Comparison of ENCODE assay signal across 23 mouse cellular contexts in the genomic region with DNA sequence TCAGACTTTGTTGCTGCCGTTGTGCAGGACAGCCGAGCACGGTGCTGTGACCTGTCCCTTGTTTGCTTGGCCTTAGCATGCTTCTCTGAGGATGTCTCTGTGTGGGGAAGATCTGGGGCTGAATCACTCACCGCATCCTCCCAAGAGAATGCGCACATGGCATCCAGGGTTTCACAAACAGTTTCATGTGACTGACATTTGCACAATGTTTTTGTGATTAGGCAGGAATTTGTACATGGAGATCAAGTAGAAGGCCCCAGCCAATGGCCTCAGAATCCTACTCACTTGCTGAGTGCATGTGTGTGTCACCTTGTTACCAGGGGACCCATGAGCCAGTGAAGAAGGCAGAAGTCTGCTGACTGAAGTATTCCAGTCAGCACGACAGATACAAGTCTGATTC. TPM values are rescaled to one million over a fixed set of nuclear protein-coding genes. Genes with fewer than 3 reads are reported as not detected.
A peak's percentile ranks its signal among the peaks of the same experiment; 100 is the strongest.
DNase-seq lines count a peak whose midpoint lies in the region; ATAC-seq and TF ChIP-seq lines count a peak whose summit lies in the region.
"Had no signal": no experiment of that assay in that cellular context is flagged by ENCODE, and none has a peak within 500 bp of the region (broad histone marks: within the 10 kb centered on the region; RNA-seq: fewer than 3 reads in every experiment).

No protein-coding gene starts in this region.

- H3K4me1 ChIP-seq in heart, postnatal 0 days (ENCODE audit: control insufficient read depth, insufficient read depth) = no peaks in the 10 kb centered on the region
- peaks cover 11% of the 10 kb centered on the region for H3K4me1 ChIP-seq in stomach, embryonic 16.5 days (ENCODE audit: control insufficient read depth, insufficient read depth, low read length)
- H3K4me1 ChIP-seq in stomach, postnatal 0 days (replicated peaks; ENCODE audit: control insufficient read depth, insufficient read depth) = no peaks in the 10 kb centered on the region; the same call in 1 of the 2 replicates
- H3K4me1 ChIP-seq: forebrain, embryonic 13.5 days; hindbrain, embryonic 12.5 days; midbrain, embryonic 10.5 days had no signal

- H3K27ac ChIP-seq in heart, postnatal 0 days (ENCODE audit: low read depth) = no peak overlapping the region
- H3K27ac ChIP-seq in stomach, embryonic 16.5 days (ENCODE audit: low read length) = no peak overlapping the region; the same call in 1 of the 2 replicates
- H3K27ac ChIP-seq in stomach, postnatal 0 days (replicated peaks) = no peak overlapping the region; the same call in 1 of the 2 replicates
- H3K27ac ChIP-seq: embryonic facial prominence, embryonic 12.5 days; forebrain, embryonic 13.5 days; gastrocnemius, adult 2 months; hindbrain, embryonic 12.5 days; left cerebral cortex, adult 2 months; midbrain, embryonic 10.5 days had no signal

- ATAC-seq in heart, postnatal 0 days (ENCODE audit: insufficient read depth, low read depth) = 0 out of 2 replicates have a peak, but pooled peaks have one; percentile 44
- no peak for ATAC-seq in stomach, embryonic 16.5 days (ENCODE audit: insufficient read depth, low FRiP score)
- no peak for ATAC-seq in stomach, postnatal 0 days (ENCODE audit: low FRiP score, low TSS enrichment)
- ATAC-seq: forebrain, embryonic 13.5 days had no signal

- H3K9ac ChIP-seq in heart, postnatal 0 days (replicated peaks; ENCODE audit: low read depth, low read length) = no peak overlapping the region
- H3K9ac ChIP-seq in stomach, embryonic 16.5 days (ENCODE audit: low read length) = 0 out of 2 replicates have a peak overlapping the region, but pooled peaks have one; percentile 8
- H3K9ac ChIP-seq in stomach, postnatal 0 days (ENCODE audit: low read length) = no peak overlapping the region
- H3K9ac ChIP-seq: embryonic facial prominence, embryonic 12.5 days; forebrain, embryonic 13.5 days; hindbrain, embryonic 12.5 days had no signal

- peak; percentile 5 for DNase-seq in heart, postnatal 0 days (ENCODE audit: low spot score)
- DNase-seq in heart, postnatal 36 days = no peak
- DNase-seq in stomach, postnatal 0 days (ENCODE audit: low spot score) = no peak
- DNase-seq in NIH3T3 (ENCODE audit: low read depth) = peak; percentile 86
- no peak for DNase-seq in embryo, embryonic 11 days
- no peak for DNase-seq in cerebellum, adult 18-20 months
- DNase-seq: adrenal gland, postnatal 36 days; cerebellum, adult 9-11 months; gastrocnemius, adult 2 months; heart, postnatal 10 days; kidney, postnatal 4 days; layer of hippocampus, adult 9-11 months; lung, postnatal 10 days; thymus, postnatal 14 days had no signal

- TF ChIP-seq CTCF in heart, postnatal 0 days (IDR thresholded peaks at IDR 0.05; ENCODE audit: low read depth) = no peak
- no peak for TF ChIP-seq CTCF in stomach, postnatal 0 days (IDR thresholded peaks at IDR 0.05; ENCODE audit: low read depth)

- intact Hi-C loops in heart, postnatal 36 days (cut with DNase I) = no loop called here

- no peak for TF ChIP-seq EP300 in heart, postnatal 0 days (IDR thresholded peaks at IDR 0.05; ENCODE audit: low read depth)
- no peak for TF ChIP-seq EP300 in stomach, postnatal 0 days (optimal IDR thresholded peaks at IDR 0.05)

- H3K27me3 ChIP-seq in heart, postnatal 0 days (ENCODE audit: control insufficient read depth, insufficient read depth, low read length) = no peaks in the 10 kb centered on the region
- no peaks in the 10 kb centered on the region for H3K27me3 ChIP-seq in stomach, embryonic 16.5 days (ENCODE audit: control insufficient read depth, insufficient read depth, low read length)
- H3K27me3 ChIP-seq in stomach, postnatal 0 days (ENCODE audit: control insufficient read depth, insufficient read depth, low read length) = no peaks in the 10 kb centered on the region
- H3K27me3 ChIP-seq: embryonic facial prominence, embryonic 12.5 days; forebrain, embryonic 13.5 days; hindbrain, embryonic 12.5 days had no signal

- 48% methylated on average over 6 of the region's 6 CpGs for WGBS in heart, postnatal 0 days
- WGBS in stomach, embryonic 16.5 days = 65% methylated on average over 6 of the region's 6 CpGs
- 65% methylated on average over 6 of the region's 6 CpGs for WGBS in stomach, postnatal 0 days

- H3K9me3 ChIP-seq in heart, postnatal 0 days (replicated peaks; ENCODE audit: control insufficient read depth, low read length) = no peaks in the 10 kb centered on the region
- H3K9me3 ChIP-seq in stomach, embryonic 16.5 days (replicated peaks; ENCODE audit: control insufficient read depth, low read length) = no peaks in the 10 kb centered on the region
- H3K9me3 ChIP-seq in stomach, postnatal 0 days (ENCODE audit: control insufficient read depth, low read length) = no peaks in the 10 kb centered on the region
- H3K9me3 ChIP-seq: embryonic facial prominence, embryonic 12.5 days; forebrain, embryonic 13.5 days; hindbrain, embryonic 12.5 days; midbrain, embryonic 10.5 days had no signal

- H3K4me2 ChIP-seq in heart, postnatal 0 days (ENCODE audit: low read depth, low read length) = no peak overlapping the region
- H3K4me2 ChIP-seq in stomach, embryonic 16.5 days (ENCODE audit: low read depth, low read length) = no peak overlapping the region
- H3K4me2 ChIP-seq in stomach, postnatal 0 days (replicated peaks; ENCODE audit: low read depth) = no peak overlapping the region
- H3K4me2 ChIP-seq: embryonic facial prominence, embryonic 12.5 days; forebrain, embryonic 13.5 days; heart, embryonic 11.5 days; hindbrain, embryonic 12.5 days had no signal

- no peaks in the 10 kb centered on the region for H3K36me3 ChIP-seq in heart, postnatal 0 days (replicated peaks; ENCODE audit: control insufficient read depth, insufficient read depth, low read length)
- H3K36me3 ChIP-seq in stomach, embryonic 16.5 days (ENCODE audit: control insufficient read depth, insufficient read depth, low read length) = no peaks in the 10 kb centered on the region
- no peaks in the 10 kb centered on the region for H3K36me3 ChIP-seq in stomach, postnatal 0 days (ENCODE audit: control insufficient read depth, insufficient read depth, low read length)
- H3K36me3 ChIP-seq: embryonic facial prominence, embryonic 12.5 days; hindbrain, embryonic 12.5 days; midbrain, embryonic 10.5 days had no signal

- H3K4me3 ChIP-seq in heart, postnatal 0 days (ENCODE audit: low read depth, low read length) = no peak overlapping the region
- no peak overlapping the region for H3K4me3 ChIP-seq in stomach, embryonic 16.5 days (replicated peaks; ENCODE audit: low read length)
- no peak overlapping the region for H3K4me3 ChIP-seq in stomach, postnatal 0 days (ENCODE audit: low read depth, low read length)
- H3K4me3 ChIP-seq: embryonic facial prominence, embryonic 12.5 days; erythroblast, embryonic 14.5 days; forebrain, embryonic 13.5 days; gastrocnemius, adult 2 months; hindbrain, embryonic 12.5 days; left cerebral cortex, adult 2 months; midbrain, embryonic 10.5 days had no signal

RNA-seq across cellular contexts. Expression of gene Thbs2, which starts 9.7 kb away (rescaled TPM):
- 39.5 and 49.7 TPM in 2 replicates for total RNA-seq in heart, postnatal 0 days (2014; rRNA removed; ENCODE audit: low replicate concordance)
- 17.8 and 17.9 TPM in 2 replicates for polyA plus RNA-seq in heart, postnatal 0 days (2015; fragmentation: Nextera tagmentation; extraction: Ambion mirVana)
- 10 to 100 TPM; 17.1 to 17.4 TPM for total RNA-seq in heart, postnatal 36 days (2021)
- polyA plus RNA-seq in stomach, embryonic 16.5 days (2015; fragmentation: Nextera tagmentation; extraction: Ambion mirVana) = 54.9 and 59.8 TPM in 2 replicates
- polyA plus RNA-seq in stomach, postnatal 0 days (2015; fragmentation: Nextera tagmentation; extraction: Ambion mirVana) = 18.6 and 21.4 TPM in 2 replicates
- total RNA-seq: monocyte, adult 5-6 weeks had no signal
- polyA plus RNA-seq: erythroblast, embryonic 14.5 days had no signal

Comparison
In these comparisons a context has a peak if more than half of its experiments do, and no peak if none do; other contexts are left out.
1. DNase-seq: peak in heart, postnatal 0 days (single experiment) and NIH3T3 (single experiment); none in heart, postnatal 36 days (0 of 2), stomach, postnatal 0 days (single experiment), embryo, embryonic 11 days (single experiment) and cerebellum, adult 18-20 months (0 of 2).